Mouse (Mus musculus): Measurements from ENCODE around the gene Ranbp3l.
"Not testable (repeated sequence)": the region's sequence is repeated elsewhere in the genome, so short reads cannot be mapped to it uniquely, and the experiment has no call there.

Ranbp3l gene

DNA sequence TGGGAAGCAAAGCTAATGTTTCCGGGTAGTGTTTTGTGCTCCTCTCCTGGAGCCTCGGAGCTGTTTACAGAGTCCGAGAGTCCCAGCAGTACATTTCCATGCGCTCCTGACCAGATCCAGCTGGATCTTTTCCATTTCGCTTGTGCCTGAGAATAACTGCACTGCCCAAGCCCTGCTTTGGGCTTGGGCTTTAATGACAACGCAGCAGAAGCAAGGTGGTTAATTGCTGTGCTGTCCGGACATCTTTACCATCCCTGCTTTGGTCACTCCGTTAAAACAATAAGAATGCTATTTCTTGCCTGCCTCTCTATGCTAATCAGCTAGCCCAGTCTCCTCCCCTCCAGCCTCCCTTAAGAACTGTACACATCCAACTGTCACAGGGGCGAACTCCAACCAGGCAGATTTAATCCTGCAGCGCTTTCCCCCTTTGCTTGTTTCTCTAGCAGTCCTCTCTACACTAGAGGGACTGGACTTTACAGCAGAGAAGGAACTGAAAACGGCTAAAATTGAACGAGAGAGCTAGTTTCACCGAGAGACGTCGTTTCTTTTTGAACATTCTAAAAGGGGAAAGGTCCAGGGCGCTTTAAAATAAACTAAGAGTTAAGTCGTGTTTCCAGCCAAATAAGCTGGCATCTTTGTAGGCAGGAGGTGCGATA is at the start of gene Ranbp3l:
Gene Ranbp3l (plus strand): TSS at position 377 of the 656 bp plus-strand sequence.
- no peak for DNase-seq (ENCODE audit: low read depth, low spot score)

DNA sequence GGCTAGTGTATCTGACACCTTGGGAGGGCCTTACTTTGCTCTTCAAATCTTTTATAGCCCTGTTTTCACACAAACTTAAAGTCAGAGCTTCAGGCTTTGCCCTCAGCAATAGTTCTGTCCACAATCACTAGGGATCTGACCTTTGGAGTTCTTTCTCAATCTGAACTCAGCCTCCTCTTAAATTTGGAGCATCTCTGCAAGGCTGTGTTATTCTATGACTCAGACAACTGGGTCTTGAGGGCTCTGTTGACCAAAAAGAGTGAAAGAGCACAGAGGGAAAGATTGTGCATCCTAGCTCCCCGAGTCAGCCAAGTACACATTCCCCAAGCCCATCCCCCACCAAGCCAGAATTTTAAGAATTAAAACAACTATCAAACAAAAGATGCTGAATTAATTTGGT is 37.7 kb upstream of the Ranbp3l start:
- no peak for DNase-seq (ENCODE audit: low read depth, low spot score)

DNA sequence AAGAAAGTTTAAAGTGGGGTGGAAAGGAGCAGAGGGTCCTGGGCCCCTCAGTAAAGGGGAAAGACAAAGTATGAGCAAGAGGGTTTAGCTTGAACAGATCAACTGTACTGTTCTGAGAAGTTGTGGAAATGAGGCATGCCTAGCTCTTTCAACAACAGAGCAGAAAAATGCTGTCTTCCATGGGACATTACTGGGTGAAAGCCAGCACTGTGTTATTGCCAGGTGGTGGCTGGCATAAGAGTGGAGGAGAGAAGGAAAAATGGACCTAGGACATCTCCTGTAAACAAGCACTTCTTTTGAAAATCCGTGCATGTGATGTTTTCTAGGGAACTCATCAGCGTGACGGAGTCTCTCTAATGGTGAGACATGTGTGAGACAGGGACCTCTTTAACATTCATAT is 30.8 kb upstream of the Ranbp3l start:
- no peak for DNase-seq (ENCODE audit: low read depth, low spot score)

DNA sequence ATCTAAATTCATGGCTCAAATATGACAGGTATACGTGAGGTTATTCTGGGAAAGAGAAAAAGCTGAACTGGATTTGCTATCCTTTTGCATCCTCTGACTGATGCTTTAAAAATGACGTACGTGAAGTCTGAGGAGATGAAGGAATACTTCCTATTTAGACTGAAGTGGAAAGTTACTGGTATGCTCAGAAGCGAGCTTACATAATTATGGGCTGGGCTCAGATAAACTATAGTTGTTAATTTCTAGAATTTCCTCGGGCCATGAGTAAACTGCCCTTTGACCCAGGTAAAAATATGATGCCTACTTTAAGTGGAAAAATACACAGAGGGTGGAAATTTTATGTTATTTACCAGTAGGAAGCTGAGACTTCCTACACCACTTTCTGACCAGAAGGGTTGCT is 26.9 kb upstream of the Ranbp3l start:
- no peak for DNase-seq (ENCODE audit: low read depth, low spot score)

DNA sequence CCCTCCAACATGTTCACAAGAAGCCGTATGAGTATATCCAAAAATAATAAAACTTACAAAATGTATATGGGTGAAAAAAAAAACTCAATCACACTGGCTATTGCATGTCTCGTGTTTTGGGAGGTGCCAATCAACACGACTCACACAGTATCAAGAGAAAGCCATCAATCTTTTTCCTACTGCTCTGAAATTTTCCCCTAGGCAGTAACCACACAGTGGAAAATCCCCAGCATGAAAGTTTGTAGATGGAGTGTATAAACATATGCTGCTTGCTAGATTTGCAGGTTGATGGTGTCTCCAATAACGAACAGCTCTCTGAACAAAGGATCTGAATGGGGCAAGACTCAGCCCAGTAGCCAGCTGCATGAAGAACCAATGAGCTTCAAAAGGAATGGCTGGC is 16.9 kb upstream of the Ranbp3l start:
- DNase-seq (ENCODE audit: low read depth, low spot score), result no peak

DNA sequence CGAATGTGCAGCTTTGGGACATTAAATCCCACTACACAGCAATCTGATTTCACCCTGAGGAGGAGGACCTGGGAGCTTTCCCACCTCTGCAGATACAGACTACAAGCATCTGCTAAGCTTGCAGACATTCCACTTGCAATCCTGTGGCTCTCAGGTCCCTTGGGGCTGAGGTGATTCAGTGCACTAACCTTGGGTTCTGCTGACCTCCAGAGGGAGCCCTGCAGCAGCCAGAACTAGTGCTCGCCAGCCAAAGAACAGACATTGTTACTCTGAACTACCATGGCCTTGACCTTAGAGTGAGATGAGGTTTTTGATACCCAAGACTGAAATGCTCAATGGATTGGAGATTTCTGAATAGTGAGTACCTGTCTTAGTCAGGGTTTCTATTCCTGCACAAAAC is 4.4 kb upstream of the Ranbp3l start:
- no peak for DNase-seq (ENCODE audit: low read depth, low spot score)

DNA sequence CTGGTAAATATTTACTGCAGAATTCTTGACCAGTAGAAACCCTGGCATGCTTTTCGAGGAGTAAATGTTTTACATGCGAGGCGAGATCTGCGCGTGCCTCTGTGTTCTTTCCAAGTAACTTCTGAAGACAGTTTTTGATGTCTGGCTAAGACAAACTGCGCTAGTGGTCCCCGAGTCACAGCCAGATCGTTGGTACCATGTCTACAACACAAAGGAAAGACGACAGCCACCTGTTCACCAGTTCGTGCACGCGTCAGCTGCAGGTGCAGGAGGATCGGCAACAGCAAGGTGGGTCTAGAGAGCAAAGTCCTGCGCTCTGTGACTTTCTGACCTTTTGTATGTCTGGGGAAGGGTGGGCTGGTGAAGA is 463 bp downstream of the Ranbp3l start:
- DNase-seq (ENCODE audit: low read depth, low spot score), result no peak

DNA sequence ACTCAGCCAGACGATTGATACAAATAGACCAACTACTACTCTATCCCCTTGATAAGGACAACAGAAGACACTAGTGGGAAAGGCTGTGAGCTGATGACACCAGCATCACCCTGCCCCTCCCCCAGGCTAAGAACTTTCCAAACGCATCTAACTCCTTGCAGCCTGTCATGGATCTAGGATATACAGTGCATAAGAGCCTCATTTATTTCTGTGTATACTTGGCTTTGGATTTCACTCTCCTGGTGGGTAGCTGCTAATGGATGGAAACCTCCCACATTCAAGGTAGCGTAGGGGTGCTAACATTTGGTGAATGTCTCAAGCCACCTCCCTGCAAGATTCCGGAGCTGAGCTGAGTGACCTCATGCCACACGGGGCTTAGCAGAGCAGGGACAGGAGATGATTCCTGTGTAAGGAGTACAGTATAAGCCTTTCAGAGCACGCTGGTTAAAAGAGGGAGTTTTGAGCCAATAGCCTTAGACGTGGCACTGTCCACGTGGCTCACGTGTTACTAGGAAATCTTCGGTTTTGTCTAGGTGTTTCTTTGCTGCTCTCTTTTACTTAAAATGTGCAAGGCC is 1.4 kb downstream of the Ranbp3l start:
- no peak for DNase-seq (ENCODE audit: low read depth, low spot score)

DNA sequence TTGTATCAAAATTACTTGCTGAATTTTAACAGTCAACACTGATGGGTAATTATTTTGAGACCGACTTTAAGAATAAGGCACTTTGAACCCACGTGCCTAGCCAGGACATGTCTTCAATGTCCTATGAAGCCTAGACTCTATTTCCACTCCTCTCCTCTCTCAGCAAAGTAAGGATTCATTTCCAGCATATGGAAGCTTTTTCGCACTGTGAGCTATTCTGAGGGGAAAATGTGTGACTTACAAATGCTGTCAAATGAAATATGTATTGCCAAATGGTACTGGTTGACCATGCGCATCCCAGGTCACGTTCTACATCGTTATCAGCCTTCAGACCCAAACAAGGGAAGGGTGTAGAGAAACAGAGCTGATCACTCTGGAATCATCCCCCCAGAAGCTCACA is 23.5 kb downstream of the Ranbp3l start:
- no peak for DNase-seq (ENCODE audit: low read depth, low spot score)

DNA sequence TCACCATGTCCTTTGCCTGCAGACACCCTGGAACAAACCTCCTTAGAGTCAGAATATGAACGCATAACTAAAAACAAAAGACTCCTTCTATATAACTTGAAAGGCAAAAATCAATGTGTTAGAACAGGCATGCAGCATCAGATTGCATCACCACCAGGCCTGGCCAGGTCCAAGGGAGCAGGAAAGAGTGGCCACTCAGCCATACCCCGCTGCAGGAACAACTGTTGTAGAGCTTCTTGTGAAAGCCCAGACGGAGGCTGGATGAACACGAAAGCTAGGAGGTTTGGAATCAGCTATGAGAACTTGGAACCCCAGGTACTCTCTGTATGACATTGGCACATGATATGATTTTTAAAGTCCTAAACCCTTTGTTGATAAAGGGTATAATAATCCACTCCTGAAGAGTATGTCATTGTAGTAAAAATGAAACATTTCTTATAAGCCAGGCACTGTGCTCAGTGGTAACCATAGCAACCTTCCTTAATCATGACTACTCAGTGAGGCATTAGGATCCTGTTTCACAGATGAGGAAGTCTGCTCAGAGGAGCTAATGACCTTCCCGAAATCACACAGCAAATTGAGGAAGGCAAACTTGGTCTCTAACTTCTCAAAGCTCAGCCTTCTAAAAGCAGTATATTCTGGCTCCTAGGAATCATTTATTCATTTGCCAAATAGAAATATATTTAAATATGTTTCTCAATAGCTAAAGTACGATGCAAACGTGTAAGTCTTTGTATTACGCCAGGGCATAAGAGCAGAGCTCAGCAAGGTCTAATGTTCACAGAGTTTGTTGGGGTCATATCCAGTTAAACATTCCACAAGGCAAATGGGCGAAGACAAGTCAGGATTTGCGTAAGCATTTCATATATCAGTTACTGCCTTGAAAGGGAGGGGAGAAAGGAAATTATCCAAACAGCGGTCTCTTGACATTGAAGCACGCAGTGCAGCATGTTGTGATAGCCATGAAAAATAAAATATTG is 24.4 kb downstream of the Ranbp3l start:
- DNase-seq (ENCODE audit: low read depth, low spot score), result no peak

DNA sequence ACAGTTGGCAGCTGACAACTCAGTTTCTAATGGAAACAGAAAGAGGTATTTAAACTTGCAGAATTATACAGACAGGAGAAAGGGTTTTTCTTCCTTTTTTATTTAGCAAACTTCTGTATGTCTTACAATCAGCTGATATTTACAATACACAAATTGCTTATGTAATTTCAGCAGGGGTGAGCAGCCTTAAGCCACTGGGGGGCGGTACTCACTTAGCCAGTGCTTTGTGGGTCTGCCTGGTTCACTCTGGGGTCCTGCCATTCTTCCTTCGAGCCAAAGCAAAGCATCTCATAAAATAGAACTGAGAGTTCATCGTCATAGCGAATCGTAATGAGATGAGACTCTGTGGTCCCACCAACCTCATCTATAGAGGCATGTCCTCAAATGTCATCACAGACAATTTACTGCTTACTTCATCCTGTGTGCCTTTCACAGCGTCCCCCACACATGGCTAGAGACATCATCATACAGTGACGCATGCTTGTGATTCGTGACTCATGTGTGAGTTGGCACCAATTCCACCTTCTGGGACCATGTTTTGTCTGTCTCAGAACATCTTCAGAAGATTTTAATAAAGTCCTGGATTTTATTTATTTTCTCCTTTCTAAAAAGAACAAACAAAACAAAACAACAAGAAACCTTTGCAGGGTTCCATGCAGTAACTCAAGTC is 27.0 kb downstream of the Ranbp3l start:
- DNase-seq (ENCODE audit: low read depth, low spot score), result no peak

DNA sequence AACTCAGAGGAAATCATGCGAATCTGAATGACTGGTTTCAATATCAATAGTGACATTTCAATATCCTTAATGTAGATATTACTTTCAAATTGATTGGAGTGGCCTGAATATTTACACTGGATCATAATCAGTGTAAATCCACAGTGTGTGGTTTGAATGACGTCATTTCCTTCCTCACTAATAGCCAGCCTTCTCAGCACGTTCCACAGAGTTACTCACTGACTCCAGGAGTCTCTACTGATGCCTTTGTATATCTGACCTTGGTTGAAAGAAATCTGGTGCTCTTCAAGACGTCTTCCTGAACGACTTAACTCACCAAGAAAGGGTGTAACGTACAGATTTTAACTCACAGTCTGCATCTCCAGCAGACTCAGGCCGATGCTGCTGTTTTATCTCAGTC is 27.7 kb downstream of the Ranbp3l start:
- no peak for DNase-seq (ENCODE audit: low read depth, low spot score)

DNA sequence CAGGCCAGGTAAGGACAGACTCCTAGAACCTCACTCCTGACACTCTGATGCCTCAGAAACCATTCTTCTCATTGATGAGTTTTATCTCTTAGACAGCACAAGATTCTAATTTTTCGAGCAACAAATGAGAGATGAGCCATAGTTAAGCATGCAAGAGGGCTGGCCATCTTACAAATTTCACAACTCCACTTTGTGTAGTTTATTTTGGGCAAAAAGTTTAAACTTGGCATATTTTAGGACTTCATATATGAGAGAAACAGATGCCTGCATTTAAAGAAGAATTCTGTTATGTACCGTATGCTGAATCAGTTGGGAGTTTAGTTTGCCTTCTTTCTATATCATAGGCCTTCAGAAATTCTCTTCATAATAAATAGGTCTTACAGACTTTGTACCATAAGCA is 35.0 kb downstream of the Ranbp3l start:
- DNase-seq (ENCODE audit: low read depth, low spot score), result no peak

DNA sequence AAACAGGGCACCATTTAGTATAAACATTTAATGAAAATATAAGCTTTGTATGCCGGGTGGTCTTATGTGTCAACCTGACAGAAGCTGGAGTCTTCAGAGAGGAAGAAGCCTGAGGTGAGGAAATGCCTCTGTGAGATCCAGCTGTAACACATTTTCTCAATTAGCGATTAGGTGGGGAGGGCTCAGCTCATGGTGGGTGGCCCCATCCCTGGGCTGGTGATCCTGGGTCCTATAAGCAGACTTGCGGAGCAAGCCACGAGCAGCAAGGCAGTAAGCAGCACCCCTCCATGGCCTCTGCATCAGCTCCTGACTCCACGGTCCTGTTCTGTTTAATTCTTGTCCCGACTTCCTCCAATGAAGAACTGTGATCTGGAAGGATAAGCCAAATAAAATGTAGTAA is 41.4 kb downstream of the Ranbp3l start:
- no peak for DNase-seq (ENCODE audit: low read depth, low spot score)

DNA sequence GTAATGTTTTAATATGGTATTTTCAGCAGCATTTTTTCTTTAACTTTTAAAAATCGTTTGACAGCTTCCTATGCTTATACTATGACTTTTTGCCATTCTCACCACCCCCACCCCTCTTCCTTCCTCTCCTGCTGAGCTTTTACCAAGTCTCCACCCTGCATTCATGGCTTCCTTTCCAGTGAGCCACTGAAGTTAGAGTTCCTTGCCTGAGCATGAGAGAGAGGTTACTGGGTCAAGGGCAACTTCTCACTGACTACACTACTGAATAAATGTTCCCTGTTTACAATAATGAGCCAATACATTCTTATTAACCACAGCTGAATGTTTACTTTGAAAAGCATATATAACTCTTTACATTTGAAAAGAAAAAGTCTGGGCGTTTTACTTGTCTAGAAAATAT is 46.8 kb downstream of the Ranbp3l start:
- DNase-seq (ENCODE audit: low read depth, low spot score), result no peak

DNA sequence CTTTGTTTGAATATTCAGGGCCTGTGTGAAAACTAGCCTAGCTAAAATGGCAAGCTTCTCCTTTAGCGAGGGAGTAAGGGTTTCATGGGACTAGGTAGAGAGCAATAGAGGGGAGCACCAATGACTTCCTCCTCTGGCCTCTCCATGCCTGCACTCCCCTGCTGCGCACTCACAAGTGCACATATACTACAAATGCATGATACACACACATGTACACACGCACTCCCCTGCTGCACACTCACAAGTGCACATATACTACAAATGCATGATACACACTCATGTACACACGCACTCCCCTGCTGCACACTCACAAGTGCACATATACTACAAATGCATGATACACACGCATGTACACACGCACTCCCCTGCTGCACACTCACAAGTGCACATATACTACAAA is 47.7 kb downstream of the Ranbp3l start:
- DNase-seq (ENCODE audit: low read depth, low spot score), result not testable (repeated sequence)

DNA sequence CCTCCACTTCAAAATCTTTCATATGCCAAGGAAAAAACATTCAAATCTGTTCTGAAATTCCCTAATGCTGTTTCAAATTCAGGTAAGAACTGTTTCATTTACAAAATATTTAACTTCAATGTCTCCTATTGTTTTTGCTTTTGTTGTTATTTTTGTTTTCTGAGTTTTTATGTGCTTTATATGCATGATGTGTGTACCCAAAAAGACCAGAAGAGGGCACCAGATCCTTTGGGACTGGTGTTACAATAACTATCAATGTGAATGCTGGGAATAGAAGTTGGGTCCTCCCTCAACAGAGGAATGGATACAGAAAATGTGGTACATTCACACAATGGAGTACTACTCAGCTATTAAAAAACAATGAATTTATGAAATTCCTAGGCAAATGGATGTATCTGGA is 88.0 kb downstream of the Ranbp3l start:
- DNase-seq (ENCODE audit: low read depth, low spot score), result no peak

DNA sequence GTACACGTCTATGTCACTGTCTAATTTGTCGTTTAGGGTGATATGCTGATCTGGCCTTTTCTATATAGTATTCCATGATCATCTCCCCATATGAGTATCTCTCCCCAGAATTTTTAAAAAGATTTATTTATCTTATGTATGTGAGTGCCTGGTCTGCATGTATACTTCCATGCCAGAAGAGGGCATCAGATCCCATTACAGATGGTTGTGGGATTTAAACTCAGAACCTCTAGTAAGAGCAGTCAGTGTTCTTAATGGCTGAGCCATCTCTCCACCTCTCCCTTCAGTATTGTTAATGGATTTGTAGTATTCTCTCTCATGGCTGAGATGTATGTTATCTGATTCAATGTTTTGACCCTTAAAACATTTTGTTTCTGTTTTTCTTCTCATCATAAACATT is 92.1 kb downstream of the Ranbp3l start:
- DNase-seq (ENCODE audit: low read depth, low spot score), result no peak

DNA sequence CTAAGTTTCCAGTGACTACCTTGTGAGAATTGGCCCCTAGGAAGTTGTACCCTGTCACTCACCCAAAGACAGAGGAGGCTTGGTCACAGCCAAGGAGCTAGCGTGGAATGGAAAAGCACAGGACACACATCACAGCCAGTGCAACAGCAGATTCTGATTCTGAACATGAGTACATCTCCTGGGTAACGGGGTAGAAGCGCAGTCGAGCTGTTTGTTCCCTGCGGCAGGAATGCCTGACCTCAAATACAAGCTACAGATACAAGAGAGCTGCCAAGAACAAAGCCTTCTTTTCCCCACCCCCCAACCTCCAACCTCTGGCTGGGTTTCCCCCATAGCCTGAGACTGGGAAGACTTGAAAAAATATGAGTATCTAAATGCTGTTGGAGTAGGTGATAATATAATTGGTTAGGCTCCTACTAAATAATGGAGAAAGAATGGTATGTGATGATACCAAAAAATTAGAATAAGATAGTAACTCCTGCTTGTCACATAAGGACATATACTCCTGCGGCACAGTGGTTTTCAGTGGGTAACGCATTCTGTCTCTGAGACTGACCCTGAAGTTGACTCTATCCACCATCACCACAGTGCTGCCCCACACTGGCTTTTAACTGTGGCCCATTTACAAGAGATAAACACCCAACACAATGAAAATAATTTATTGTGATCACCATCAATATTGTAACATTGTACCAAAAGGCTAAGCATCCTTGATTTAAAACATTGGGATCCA is 93.6 kb downstream of the Ranbp3l start:
- no peak for DNase-seq (ENCODE audit: low read depth, low spot score)

DNA sequence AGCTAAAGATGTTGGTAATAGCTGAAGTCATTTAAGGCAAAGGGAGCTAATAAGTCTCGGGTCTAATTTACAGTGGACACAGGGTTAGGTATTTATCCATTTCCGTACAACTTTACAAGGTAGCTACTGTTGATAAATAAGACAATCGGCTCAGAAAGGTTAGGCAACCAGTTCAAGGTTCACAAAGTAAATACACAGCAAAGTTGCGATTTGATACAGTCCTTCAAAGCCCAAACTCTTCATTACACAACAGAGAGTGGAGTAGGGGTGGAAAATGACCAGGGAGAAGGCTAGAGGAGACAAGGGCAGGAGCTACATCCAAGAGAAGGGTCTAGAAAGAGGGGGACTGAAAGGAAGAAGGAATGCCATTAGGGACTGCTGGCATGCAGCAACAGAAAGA is 101.1 kb downstream of the Ranbp3l start:
- DNase-seq (ENCODE audit: low read depth, low spot score), result no peak

DNA sequence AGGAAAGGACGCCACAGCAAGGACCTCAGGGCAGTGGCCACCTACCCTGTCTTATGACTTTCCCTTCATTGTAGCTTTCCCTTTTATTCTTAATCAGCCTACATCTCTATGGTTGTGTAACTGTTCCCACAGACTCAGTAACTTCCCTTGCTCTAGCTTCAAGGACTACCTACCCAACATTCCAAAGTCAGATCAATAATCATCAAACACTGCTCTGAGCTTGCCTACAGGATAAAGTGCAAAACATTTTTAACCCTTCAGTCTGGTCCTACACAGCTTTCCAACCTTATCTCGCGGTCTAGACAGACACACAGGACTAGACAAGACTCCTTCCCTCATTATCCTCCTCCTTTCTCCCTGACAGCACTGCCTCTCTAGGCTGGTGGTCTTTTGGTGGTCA is 102.6 kb downstream of the Ranbp3l start:
- no peak for DNase-seq (ENCODE audit: low read depth, low spot score)

All from CD4-positive helper T cell, adult 2 months (primary cell).